Mouse (Mus musculus): ENCODE results near the gene Enc1. TPM values are rescaled to one million over a fixed set of nuclear protein-coding genes. Genes with fewer than 3 reads are reported as not detected.

Gene Enc1
- polyA plus RNA-seq, 2 experiments from 2014 or later = 3.0 to 3.8 TPM

- ATAC-seq = no peak
Observed at GRCm38 (mm10) chr13:97227795-97228194, 13.1 kb upstream of the Enc1 start.

GRCm38 (mm10) chr13:97230101-97230500 is 10.8 kb upstream of the Enc1 start:
- no peak for ATAC-seq

- no peak for ATAC-seq
Observed at GRCm38 (mm10) chr13:97233092-97233491, 7.8 kb upstream of the Enc1 start.

DNA sequence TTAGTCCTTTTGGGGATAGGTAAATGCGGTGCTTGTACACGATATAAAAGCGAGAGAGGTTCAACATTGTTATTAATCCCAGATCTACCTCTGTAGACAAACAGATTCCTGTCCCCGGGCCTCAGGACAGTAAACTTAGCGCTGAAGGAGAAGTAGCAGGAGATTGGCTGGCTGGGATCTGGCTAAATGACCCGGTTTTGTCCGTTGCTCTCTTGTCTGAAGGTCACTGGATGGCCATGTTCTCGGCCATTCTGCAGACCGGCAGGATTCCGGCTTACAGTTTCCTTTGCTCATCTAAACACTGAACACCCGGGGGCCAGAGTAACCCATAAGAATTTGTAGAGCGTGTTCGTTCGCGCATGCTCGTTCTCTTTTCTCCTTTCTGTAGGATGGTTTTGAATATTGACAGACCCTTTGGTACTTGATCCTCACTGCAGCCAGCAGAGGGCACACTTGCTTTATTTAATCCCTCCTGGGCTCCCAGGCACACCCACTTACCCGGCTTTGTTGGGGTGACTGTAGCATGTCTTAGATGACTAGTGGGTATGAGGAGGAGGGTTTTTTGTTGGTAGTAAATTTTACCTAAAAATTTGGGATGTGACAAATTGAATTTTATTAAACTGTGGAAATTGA is 6.0 kb upstream of the Enc1 start:
- peak; percentile 71 for ATAC-seq

- ATAC-seq = no peak
Observed at GRCm38 (mm10) chr13:97235911-97236310, 5.0 kb upstream of the Enc1 start.

GRCm38 (mm10) chr13:97237700-97238099 is 3.2 kb upstream of the Enc1 start:
- no peak for ATAC-seq

DNA sequence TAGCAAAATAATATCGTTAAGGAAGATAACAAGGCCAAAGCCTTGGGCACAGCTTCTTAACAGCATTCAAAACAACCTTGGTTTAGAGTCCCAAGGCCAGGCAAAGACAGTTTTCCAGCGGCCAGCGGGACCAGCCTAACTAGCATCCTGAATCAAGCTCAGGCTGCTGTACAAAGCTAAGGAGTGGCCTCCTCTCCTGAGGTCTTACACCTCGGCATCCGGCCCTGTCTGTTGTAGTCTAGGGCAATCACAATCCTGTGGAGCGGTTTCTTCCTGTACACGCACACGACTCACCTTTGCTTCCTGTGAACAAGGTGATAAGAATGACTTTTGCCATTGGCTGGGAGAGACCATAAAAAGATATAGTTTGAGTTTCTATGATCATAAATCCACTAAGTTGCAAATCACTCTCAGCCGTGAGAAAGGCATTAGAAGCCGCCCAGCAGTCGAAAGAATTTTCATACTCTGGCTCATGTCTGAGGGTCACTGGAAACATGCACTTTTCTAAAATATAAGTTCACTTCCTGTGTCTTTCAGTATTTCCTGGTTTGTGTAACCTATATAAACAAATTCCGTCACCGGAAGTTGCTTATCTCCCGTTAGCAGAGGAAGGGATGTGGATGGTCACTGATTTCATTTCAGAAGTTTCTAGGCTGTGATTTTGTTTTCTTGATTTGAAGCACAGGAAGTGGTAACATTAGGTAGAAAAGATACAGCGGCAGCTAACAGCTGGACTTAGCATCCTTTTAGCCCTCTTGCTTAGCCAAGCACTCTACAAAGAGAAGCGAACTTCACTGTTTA is 2.5 kb upstream of the Enc1 start:
- no peak for ATAC-seq

DNA sequence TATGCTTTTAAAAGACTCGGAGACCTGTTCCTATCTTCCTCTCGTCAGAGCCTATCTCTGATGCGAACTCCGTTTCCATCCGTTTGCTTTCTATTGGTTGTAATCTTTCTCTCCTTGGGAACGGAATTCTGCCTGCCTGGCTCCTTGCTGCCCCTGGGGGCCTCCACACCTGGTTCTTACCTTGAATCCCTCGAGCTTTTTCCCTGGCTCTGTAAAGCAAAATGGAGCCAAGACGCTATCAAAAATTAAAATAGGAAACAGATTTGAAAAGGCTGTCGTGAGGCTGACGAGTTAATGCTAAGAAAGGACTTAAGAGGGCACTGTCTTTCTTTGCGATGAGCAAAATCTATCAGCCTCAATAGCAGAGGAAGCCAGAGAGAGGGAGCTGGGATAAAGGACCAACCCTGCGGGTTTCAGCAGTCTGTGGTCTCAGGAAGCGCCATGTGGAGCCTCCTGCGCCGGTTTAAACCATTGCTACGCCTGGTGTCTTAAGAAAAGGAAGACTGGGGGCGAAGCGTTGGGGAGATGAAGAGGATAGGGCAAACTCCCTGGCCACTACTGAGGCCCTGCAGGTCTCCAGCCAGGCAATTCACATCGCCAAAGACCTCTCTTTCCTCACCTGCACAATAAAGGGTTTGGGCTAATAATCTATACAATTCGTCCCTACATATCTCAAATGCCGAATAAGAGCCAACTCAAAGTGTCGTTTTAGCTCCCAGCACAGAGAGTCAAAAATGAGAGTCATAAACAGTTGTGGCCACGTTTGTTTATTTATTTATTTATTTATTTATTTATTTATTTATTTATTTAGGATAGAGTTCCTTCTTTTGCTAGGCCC is 1.3 kb upstream of the Enc1 start:
- ATAC-seq = peak; percentile 9

- ATAC-seq = no peak
Observed at GRCm38 (mm10) chr13:97240279-97240964, 483 bp upstream of the Enc1 start.

- ATAC-seq = no peak
Observed at GRCm38 (mm10) chr13:97241787-97242280, 929 bp downstream of the Enc1 start.

- no peak for ATAC-seq
Observed at GRCm38 (mm10) chr13:97242716-97243115, 1.8 kb downstream of the Enc1 start.

DNA sequence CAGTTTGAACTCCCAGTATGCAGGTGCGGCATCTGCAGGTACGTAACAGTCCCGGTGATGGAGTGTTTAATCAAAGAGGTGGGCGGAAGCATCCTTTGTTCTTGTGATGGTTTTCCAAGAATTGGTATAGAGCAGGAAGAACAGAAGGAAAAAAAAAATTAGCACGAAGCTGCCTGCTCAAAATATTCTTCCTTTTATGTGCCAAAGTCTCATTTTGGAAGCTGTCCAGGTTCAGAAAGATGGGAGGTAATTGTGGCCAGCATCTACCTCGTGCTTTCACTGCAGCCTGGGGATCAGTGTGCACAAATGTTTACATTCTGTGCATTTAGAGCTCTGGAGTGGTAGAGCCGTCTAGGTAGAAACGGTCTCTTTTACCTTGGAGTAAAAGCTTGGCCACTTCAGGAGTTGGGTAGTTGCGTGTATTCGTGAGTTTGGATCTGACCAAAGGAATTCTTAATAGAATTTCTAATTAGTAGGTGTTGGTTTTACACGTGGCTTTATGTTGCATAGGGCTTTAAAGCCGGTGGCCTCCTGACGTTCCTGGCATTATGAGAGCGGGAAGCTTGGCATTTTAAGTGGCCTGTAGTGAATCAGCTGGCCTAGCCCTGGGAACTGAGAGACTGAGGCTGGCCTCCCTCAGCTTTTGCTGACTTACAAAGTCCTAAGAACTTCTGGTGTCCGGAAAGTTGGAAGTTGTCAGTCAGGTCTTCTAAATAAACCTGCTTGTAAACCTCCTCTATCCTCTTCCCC is 3.2 kb downstream of the Enc1 start:
- ATAC-seq = no peak

GRCm38 (mm10) chr13:97244712-97245105 is 3.8 kb downstream of the Enc1 start:
- ATAC-seq = no peak

DNA sequence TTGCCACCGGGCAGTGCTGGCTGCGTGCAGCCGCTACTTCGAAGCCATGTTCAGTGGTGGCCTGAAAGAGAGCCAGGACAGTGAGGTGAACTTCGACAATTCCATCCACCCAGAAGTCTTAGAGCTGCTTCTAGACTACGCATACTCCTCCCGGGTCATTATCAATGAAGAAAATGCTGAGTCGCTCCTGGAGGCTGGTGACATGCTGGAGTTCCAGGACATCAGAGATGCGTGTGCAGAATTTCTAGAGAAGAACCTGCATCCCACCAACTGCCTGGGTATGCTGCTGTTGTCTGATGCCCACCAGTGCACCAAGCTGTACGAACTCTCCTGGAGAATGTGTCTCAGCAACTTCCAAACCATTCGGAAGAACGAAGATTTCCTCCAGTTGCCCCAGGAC is 4.3 kb downstream of the Enc1 start:
- no peak for ATAC-seq

- no peak for ATAC-seq
Observed at GRCm38 (mm10) chr13:97246217-97246616, 5.3 kb downstream of the Enc1 start.

DNA sequence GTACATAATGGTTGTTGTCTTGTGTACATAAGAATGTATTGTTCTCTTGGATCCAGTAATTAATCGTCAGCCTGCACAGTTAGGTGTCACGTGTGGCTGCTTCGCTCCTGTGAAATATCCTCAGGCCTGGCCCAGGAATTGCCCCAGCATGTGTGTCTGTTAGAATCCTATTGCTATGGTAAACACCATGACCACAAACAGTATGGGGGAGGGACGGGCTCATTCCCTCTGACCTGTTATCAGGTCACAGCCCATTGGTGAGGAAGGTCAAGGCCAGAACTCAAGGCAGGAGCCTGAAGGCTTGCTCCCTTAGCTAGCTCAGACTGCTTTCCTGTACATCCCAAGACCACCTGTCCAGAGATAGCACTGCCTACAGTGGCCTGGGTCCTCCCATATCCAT is 6.8 kb downstream of the Enc1 start:
- no peak for ATAC-seq

GRCm38 (mm10) chr13:97249051-97249461 is 8.2 kb downstream of the Enc1 start:
- no peak for ATAC-seq

DNA sequence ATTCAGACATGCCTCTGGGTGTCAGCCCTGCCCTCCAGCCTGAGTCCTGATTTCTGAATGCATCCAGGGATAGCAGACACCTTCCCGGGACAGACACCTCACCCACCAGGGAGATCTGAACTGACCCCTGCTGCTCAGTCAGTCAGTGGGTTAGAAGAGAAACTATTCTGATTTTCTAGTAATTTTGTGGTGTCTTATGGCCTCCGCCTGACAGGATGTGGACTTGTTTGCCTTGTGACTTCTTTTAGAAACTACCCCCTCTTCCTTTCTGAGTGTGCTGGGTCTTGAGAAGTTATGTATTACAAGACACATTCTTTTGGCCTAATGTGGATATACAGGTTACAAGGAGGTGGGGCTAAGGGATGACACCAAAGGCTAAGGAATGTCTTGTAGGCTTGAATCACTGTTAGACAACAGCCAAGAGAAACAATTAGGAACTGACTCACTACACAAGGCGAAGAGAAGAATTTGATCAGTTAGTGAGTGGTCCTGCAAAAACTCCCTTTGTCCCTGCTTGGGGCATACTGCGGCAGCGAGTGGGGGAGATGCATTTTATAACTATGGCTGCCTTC is 8.7 kb downstream of the Enc1 start:
- ATAC-seq = peak; percentile 63

DNA sequence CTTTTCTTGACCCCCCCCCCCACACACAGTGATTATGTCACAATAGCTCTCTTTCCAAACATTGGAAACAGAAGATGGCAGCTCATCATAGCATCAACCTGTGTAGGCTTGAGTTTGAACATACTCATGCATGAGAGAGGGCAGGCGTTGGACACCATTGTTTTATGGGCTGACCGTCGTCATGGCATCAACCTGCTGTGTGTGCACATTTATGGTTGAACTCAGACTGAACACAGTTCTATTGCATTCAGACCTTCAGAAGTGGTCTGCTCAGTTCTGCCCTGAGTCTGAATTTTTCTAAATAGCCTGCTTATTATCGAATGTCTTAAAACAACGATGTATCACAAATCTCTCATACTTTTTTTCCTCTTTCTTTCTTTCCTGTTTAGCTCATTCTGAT is 9.2 kb downstream of the Enc1 start:
- no peak for ATAC-seq

- ATAC-seq = no peak
Observed at GRCm38 (mm10) chr13:97250551-97251380, 9.9 kb downstream of the Enc1 start.

DNA sequence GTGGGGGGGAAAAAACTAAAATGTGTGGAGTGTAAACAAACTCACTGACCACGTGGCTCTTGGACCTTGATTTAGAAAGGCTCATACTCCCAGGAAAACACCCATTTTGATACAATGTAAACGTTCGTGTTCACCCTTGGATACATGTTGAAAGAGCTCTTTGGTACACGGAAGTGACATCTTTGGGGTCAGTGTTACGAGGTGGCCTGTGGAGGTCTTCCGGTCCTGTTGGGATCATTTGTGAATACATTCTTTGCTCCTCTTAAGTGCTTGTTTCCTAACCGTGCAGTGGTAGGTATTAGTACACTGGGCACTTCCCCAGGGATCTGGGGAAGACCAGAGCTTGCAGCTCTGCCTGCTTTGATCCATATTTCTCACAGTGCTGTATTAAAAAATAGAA is 10.8 kb downstream of the Enc1 start:
- no peak for ATAC-seq

All from activated CD4-positive, CD25-positive, alpha-beta regulatory T cell, adult 4 months (primary cell).